Mouse (Mus musculus) limb, embryonic 14.5 days (tissue): ENCODE data around the gene Col1a2. TPM values are rescaled to one million over a fixed set of nuclear protein-coding genes. Genes with fewer than 3 reads are reported as not detected.
A peak's percentile ranks its signal among the peaks of the same experiment; 100 is the strongest.

Experiments
- ATAC-seq: fragments of 200-750 bp; cut with Nextera tagmentation; 2 replicates; pipeline ENCODE4 v1.8.0; 2017; ENCODE audit warnings: low read depth, moderate number of reproducible peaks, moderate TSS enrichment; ENCODE audit not compliant: low FRiP score
- DNase-seq: peaks from one replicate; pipeline ENCODE4 v3.0.0-alpha.2; 2015; ENCODE audit warnings: low spot score
- H3K27ac ChIP-seq: fragments of 300-500 bp; sonication (generic); replicated peaks from 2 replicates; pipeline ENCODE4 v1.5.1; 2014; ENCODE audit warnings: low read depth, mild to moderate bottlenecking, low read length, moderate library complexity, mixed read lengths
- H3K27me3 ChIP-seq: fragments of 300-500 bp; sonication (generic); 2 replicates; pipeline ENCODE4 v1.6.1; 2014; ENCODE audit warnings: low read length, mixed read lengths; ENCODE audit not compliant: control insufficient read depth, insufficient read depth
- H3K36me3 ChIP-seq: fragments of 300-500 bp; sonication (generic); 2 replicates; pipeline ENCODE4 v1.6.1; 2014; ENCODE audit warnings: mild to moderate bottlenecking, low read length, moderate library complexity, mixed read lengths; ENCODE audit not compliant: control insufficient read depth, insufficient read depth
- H3K4me1 ChIP-seq: fragments of 300-500 bp; sonication (generic); 2 replicates; pipeline ENCODE4 v1.6.1; 2014; ENCODE audit warnings: antibody characterized with exemption, low read length, mixed read lengths; ENCODE audit not compliant: control insufficient read depth, insufficient read depth
- H3K4me2 ChIP-seq: fragments of 300-500 bp; sonication (generic); replicated peaks from 2 replicates; pipeline ENCODE4 v1.6.1; 2014; ENCODE audit warnings: low read depth, mild to moderate bottlenecking, low read length, moderate library complexity; ENCODE audit not compliant: severe bottlenecking
- H3K4me3 ChIP-seq: fragments of 300-500 bp; sonication (generic); replicated peaks from 2 replicates; pipeline ENCODE4 v1.5.1; 2014; ENCODE audit warnings: low read length
- H3K9ac ChIP-seq: fragments of 300-500 bp; sonication (generic); 2 replicates; pipeline ENCODE4 v1.6.1; 2014; ENCODE audit warnings: mild to moderate bottlenecking, low read depth, low read length, moderate library complexity; ENCODE audit not compliant: severe bottlenecking
- H3K9me3 ChIP-seq: fragments of 300-500 bp; sonication (generic); 2 replicates; pipeline ENCODE4 v1.6.1; 2016; ENCODE audit warnings: low read length; ENCODE audit not compliant: control insufficient read depth
- POLR2A ChIP-seq: fragments of 200-500 bp; IDR thresholded peaks from 2 replicates; pipeline ENCODE4 v1.8.0; 2012; ENCODE audit warnings: inconsistent platforms, mild to moderate bottlenecking, moderate library complexity, borderline replicate concordance; ENCODE audit not compliant: insufficient read depth, insufficient read length; ENCODE audit errors: extremely low read depth
- WGBS: fragments of 180-500 bp; shearing (Covaris S2); extraction: QIAGEN DNeasy Blood & Tissue Kit; methylation state at CpG from one replicate; pipeline ENCODE4 v1.1.7; 2014; 5-methylcytosine and 5-hydroxymethylcytosine counted together
- polyA plus RNA-seq, 2 experiments: library from polyadenylated mRNA; depleted of rRNA in 1 of 2; stranded (reverse) in 1 of 2; unstranded in 1 of 2; fragments of >200 nt; fragmentation: Nextera tagmentation in 1 of 2; extraction: Ambion mirVana in 1 of 2; gene quantifications; 2 replicates each; pipeline versions ENCODE4 v1.2.1 to v1.2.3; 2012 to 2014

Gene Col1a2
- polyA plus RNA-seq, 2 experiments, result 1,310 to 1,964 TPM

DNA sequence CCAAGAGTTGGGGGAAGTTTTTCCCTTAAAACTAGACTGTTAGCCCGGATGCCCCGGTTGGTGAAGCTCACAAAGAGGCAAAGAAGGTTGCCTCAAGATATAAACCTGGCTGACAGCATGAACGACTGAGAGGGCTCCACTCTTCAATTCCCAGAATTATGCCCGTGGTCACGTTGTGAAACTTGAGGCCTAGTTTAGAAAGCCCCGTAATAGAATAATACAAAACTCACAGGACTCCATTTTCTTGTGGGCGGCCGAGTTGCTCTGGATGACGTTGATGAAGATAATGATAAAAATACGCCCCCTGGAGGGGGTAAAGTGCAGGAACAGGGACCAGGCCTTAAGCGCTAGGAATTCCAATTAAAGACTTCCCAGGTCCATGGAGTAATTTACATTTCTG lies 1.5 kb downstream of the Col1a2 start:
- WGBS, result 2% methylated on average over 11 of the region's 11 CpGs
- ATAC-seq (0 out of 2 replicates have a peak, but pooled peaks have one; percentile 8), DNase-seq (peak; percentile 85)
- TF ChIP-seq POLR2A, result no peak
- no peaks in the 10 kb centered on the region for H3K27me3 ChIP-seq
- no peaks in the 10 kb centered on the region for H3K9me3 ChIP-seq
- H3K36me3 ChIP-seq, result peaks cover 19% of the 10 kb centered on the region
- H3K4me3 ChIP-seq, result peak overlapping the region; percentile 65
- H3K9ac ChIP-seq, result peak overlapping the region; percentile 86
- peak overlapping the region; percentile 93 for H3K27ac ChIP-seq
- H3K4me1 ChIP-seq, result peaks cover 9% of the 10 kb centered on the region; the same call in 1 of the 2 replicates
- peak overlapping the region; percentile 70 for H3K4me2 ChIP-seq

DNA sequence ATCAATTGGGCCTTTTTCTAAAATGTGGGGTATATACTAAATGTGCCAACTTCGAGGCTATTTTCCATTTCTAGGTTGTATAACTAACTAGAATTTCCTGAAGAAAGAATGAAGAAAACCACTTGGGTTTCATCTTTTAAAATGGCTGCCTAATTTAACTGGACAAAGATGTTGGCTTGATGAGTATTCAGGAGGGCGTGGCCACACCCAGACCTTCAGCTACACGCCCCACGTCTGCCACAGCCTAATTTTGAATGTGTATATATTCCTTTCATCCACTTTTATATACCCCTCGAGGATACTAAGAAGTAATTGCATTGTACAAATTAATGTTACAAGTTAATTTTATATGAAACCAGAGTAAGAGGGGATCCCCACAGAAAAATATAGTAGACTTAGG lies 2.2 kb downstream of the Col1a2 start:
- TF ChIP-seq POLR2A, result no peak
- WGBS, result 42% methylated on average over 5 of the region's 5 CpGs
- H3K9ac ChIP-seq, result peak overlapping the region; percentile 86
- no peaks in the 10 kb centered on the region for H3K27me3 ChIP-seq
- ATAC-seq, result no peak
- no peak for DNase-seq
- peak overlapping the region; percentile 65 for H3K4me3 ChIP-seq
- peaks cover 25% of the 10 kb centered on the region for H3K36me3 ChIP-seq
- peaks cover 9% of the 10 kb centered on the region; the same call in 1 of the 2 replicates for H3K4me1 ChIP-seq
- H3K27ac ChIP-seq, result peak overlapping the region; percentile 93
- no peaks in the 10 kb centered on the region for H3K9me3 ChIP-seq
- H3K4me2 ChIP-seq, result peak overlapping the region; percentile 70

DNA sequence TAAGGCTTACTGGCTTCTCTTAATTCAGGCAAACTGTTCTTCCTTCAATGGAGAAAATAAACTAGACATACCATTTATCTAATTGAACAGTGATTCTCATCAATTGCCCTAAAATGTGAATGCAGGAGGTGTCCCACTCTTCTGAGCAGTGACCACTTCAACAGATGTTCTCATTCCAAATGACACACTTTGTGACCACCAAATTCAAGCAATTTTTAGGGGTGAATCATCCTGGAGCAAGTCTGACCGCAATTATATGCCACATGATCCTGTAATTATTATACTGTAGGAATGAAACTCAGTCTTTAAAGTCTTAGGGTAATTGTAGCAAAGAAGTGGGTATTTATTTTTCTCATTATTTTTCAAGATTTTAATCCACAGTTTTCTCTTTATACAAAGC lies 2.7 kb downstream of the Col1a2 start:
- DNase-seq (no peak), ATAC-seq (no peak)
- Histone ChIP-seq H3K4me1 (peaks cover 9% of the 10 kb centered on the region; the same call in 1 of the 2 replicates), H3K4me3 (peak overlapping the region; percentile 65), H3K36me3 (peaks cover 30% of the 10 kb centered on the region), H3K27ac (peak overlapping the region; percentile 93), H3K4me2 (peak overlapping the region; percentile 70), H3K9me3 (no peaks in the 10 kb centered on the region), H3K9ac (peak overlapping the region; percentile 86), H3K27me3 (no peaks in the 10 kb centered on the region)
- no peak for TF ChIP-seq POLR2A
- 61% methylated on average over 1 of the region's 1 CpGs for WGBS

DNA sequence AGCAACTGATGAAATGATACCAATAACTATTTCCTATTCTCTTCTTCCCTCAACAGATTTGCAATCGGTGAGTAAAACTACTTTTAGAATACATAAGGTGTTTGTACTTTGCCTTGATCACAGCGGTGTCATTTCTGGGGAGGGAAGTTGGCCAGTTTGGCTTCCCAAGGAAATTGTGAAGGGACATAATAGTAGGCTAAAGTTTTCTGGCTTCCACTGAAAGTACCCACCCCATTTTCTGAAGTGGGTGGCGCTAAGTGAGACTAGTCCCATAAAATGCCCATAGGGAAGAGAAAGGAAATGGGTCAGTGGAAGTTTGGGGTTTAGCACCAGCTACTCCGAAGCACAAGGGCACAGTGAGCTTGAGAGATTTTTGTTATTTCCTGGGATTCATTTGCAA lies 3.7 kb downstream of the Col1a2 start:
- no peak for ATAC-seq
- Histone ChIP-seq H3K9me3 (no peaks in the 10 kb centered on the region), H3K27me3 (no peaks in the 10 kb centered on the region), H3K4me3 (peak overlapping the region; percentile 65), H3K4me1 (peaks cover 9% of the 10 kb centered on the region; the same call in 1 of the 2 replicates), H3K4me2 (peak overlapping the region; percentile 70), H3K36me3 (peaks cover 40% of the 10 kb centered on the region), H3K9ac (peak overlapping the region; percentile 34; the same call in 1 of the 2 replicates), H3K27ac (no peak overlapping the region; the same call in 1 of the 2 replicates)
- no peak for DNase-seq
- TF ChIP-seq POLR2A, result no peak
- 70% methylated on average over 4 of the region's 4 CpGs for WGBS

DNA sequence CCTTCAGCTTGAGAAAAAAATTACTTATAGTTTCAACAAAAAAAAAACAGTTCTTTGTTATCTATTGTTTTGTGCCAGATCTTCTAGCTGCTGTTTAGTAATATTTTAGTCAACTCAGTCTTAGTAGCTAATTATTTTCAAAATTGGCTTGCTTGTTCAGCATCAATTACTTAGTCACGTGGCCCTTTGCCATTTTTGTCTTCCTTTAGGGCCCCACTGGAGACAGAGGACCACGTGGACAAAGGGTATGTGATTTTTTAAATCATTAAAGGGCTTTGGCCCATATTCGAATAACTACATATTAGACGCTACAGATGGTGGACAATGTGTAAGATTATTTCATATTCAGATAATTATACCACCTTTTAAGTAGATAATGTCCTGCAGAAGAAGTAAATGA lies 4.8 kb downstream of the Col1a2 start:
- Histone ChIP-seq H3K27ac (no peak overlapping the region), H3K36me3 (peaks cover 43% of the 10 kb centered on the region), H3K4me1 (peaks cover 6% of the 10 kb centered on the region; the same call in 1 of the 2 replicates), H3K4me2 (peak overlapping the region; percentile 22; the same call in 1 of the 2 replicates), H3K9ac (no peak overlapping the region), H3K9me3 (no peaks in the 10 kb centered on the region), H3K4me3 (peak overlapping the region; percentile 16), H3K27me3 (no peaks in the 10 kb centered on the region)
- no peak for DNase-seq
- TF ChIP-seq POLR2A, result no peak
- ATAC-seq, result no peak
- 81% methylated on average over 4 of the region's 4 CpGs for WGBS
